Mouse (Mus musculus) leukemia stem cell, adult 10-12 weeks (primary cell): ENCODE measurements around the gene Gm10352. TPM values are rescaled to one million over a fixed set of nuclear protein-coding genes. Genes with fewer than 3 reads are reported as not detected.

Source experiments
- polyA plus RNA-seq: library from polyadenylated mRNA; stranded (reverse); fragments of >175 nt; gene quantifications from 2 replicates; pipeline ENCODE4 v1.2.3, GENCODE M21; 2012; ENCODE audit warnings: low replicate concordance

Gene Gm10352
- polyA plus RNA-seq: not detected in 2 replicates

DNA sequence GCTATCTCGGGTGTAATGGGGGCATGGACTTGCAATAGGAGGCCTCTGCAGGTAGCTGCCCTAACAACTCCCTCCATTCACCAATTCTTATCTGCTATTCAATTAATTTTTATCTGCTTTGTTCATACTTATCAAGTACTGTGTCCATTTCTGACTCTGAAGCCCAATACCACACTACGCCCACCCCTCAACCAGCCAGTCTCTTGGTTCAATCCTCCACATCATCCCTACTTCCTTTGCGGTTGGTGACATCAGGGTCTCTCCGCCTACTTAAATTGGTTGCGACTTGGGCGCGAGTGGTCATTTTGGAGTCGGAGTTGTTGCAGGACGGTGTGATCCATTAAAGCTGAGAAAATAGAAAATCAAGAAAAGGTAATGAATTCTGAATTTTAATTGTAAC is at the start of gene Gm10352:
TSS of gene Gm10352 (plus strand) at position 301 of the 400 bp plus-strand sequence.

DNA sequence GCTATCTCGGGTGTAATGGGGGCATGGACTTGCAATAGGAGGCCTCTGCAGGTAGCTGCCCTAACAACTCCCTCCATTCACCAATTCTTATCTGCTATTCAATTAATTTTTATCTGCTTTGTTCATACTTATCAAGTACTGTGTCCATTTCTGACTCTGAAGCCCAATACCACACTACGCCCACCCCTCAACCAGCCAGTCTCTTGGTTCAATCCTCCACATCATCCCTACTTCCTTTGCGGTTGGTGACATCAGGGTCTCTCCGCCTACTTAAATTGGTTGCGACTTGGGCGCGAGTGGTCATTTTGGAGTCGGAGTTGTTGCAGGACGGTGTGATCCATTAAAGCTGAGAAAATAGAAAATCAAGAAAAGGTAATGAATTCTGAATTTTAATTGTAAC is 31.5 kb downstream of the Gm10352 start, which contains the start of gene Gm29289:
TSS of gene Gm29289 (plus strand) at position 301 of the 400 bp plus-strand sequence.

Other genes with a start within 250 kb of the Gm10352 start
- gene Sry, start 237.3 kb upstream of the Gm10352 start, polyA plus RNA-seq: not detected in 2 replicates
- not detected in 2 replicates for gene H2al2b, start 180.3 kb upstream of the Gm10352 start, polyA plus RNA-seq
- not detected in 2 replicates for gene Gm4064, start 104.8 kb upstream of the Gm10352 start, polyA plus RNA-seq
- gene Rbmy, start 70.3 kb upstream of the Gm10352 start, polyA plus RNA-seq: not detected in 2 replicates
- gene Gm10256, start 70.3 kb upstream of the Gm10352 start, polyA plus RNA-seq: not detected in 2 replicates
- gene Gm29289, start 31.6 kb downstream of the Gm10352 start, polyA plus RNA-seq: not detected in 2 replicates